Mouse (Mus musculus) lung, postnatal 36 days (tissue): ENCODE measurements around the gene Arhgap24.
A peak's percentile ranks its signal among the peaks of the same experiment; 100 is the strongest.

ENCODE experiments used
- DNase-seq: peaks from one replicate; pipeline ENCODE4 v3.0.0; 2022; ENCODE audit warnings: mixed read lengths

Gene Arhgap24

GRCm38 (mm10) chr5:102503066-102503465, 21.9 kb downstream of the Arhgap24 start:
- peak; percentile 3 for DNase-seq

GRCm38 (mm10) chr5:102503868-102504267, 22.7 kb downstream of the Arhgap24 start:
- DNase-seq: no peak

- DNase-seq: peak; percentile 9
These were observed 23.4 kb downstream of the Arhgap24 start for GRCm38 (mm10) chr5:102504557-102504956.

- DNase-seq: no peak
These were observed 27.0 kb downstream of the Arhgap24 start for GRCm38 (mm10) chr5:102508162-102508561.

GRCm38 (mm10) chr5:102509381-102509780, 28.2 kb downstream of the Arhgap24 start:
- no peak for DNase-seq

GRCm38 (mm10) chr5:102511651-102512050, 30.5 kb downstream of the Arhgap24 start:
- DNase-seq: no peak

- DNase-seq: no peak
These were observed 34.3 kb downstream of the Arhgap24 start for GRCm38 (mm10) chr5:102515496-102515895.

GRCm38 (mm10) chr5:102520506-102520905, 39.3 kb downstream of the Arhgap24 start:
- no peak for DNase-seq

GRCm38 (mm10) chr5:102535311-102535710, 54.1 kb downstream of the Arhgap24 start:
- DNase-seq: no peak

GRCm38 (mm10) chr5:102537819-102538218, 56.6 kb downstream of the Arhgap24 start:
- peak; percentile 28 for DNase-seq

GRCm38 (mm10) chr5:102546296-102546695, 65.1 kb downstream of the Arhgap24 start:
- no peak for DNase-seq

- DNase-seq: no peak
These were observed 66.6 kb downstream of the Arhgap24 start for GRCm38 (mm10) chr5:102547786-102548185.

- DNase-seq: no peak
These were observed 67.2 kb downstream of the Arhgap24 start for GRCm38 (mm10) chr5:102548382-102548781.

GRCm38 (mm10) chr5:102550211-102550610, 69.0 kb downstream of the Arhgap24 start:
- DNase-seq: no peak

GRCm38 (mm10) chr5:102550870-102551637, 69.9 kb downstream of the Arhgap24 start:
- DNase-seq: no peak

GRCm38 (mm10) chr5:102552533-102552932, 71.3 kb downstream of the Arhgap24 start:
- no peak for DNase-seq

- no peak for DNase-seq
These were observed 74.8 kb downstream of the Arhgap24 start for GRCm38 (mm10) chr5:102555958-102556357.

GRCm38 (mm10) chr5:102560270-102560669, 79.1 kb downstream of the Arhgap24 start:
- no peak for DNase-seq

- DNase-seq: no peak
These were observed 82.8 kb downstream of the Arhgap24 start for GRCm38 (mm10) chr5:102563971-102564370.

- DNase-seq: peak; percentile 39
These were observed 87.6 kb downstream of the Arhgap24 start for GRCm38 (mm10) chr5:102568764-102569163.

GRCm38 (mm10) chr5:102571445-102571844, 90.3 kb downstream of the Arhgap24 start:
- DNase-seq: peak; percentile 15

- peak; percentile 23 for DNase-seq
These were observed 95.6 kb downstream of the Arhgap24 start for GRCm38 (mm10) chr5:102576750-102577149.

- no peak for DNase-seq
These were observed 96.5 kb downstream of the Arhgap24 start for GRCm38 (mm10) chr5:102577729-102578128.

GRCm38 (mm10) chr5:102578431-102578830, 97.2 kb downstream of the Arhgap24 start:
- no peak for DNase-seq
